Mouse (Mus musculus): Measurements from ENCODE around the gene Gzf1.

GRCm38 (mm10) chr2:148707202-148707530, 26.3 kb downstream of the Gzf1 start:
- TF ChIP-seq CTCF (IDR thresholded peaks at IDR 0.05; ENCODE audit: low read depth) = no peak
- no peak for TF ChIP-seq EP300 (optimal IDR thresholded peaks at IDR 0.05)

All from stomach, postnatal 0 days (tissue).